Mouse (Mus musculus): Measurements from ENCODE around the gene Maff. TPM values are rescaled to one million over a fixed set of nuclear protein-coding genes. Genes with fewer than 3 reads are reported as not detected.

The Maff gene
- polyA plus RNA-seq, 1 experiment from 2014 or later = 3.9 TPM

DNA sequence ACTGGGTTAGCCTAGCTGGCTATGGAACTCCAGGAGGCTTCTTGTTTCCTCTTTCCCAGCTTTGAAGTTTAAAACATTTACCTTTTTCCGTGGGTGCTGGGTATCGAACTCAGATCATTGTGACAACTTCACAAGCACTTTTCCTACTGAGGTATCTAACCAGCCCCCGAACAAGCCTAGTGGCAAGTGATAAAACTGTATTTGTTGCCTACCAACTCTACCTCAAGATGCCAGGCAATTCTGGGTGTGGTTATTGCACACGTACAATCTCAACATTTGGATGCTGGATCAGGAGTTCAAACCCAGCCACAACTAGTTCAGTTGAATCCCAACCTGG is 17.5 kb upstream of the Maff start:
- H3K9ac ChIP-seq (ENCODE audit: low read length) = no peak overlapping the region
- H3K27ac ChIP-seq (ENCODE audit: low read length) = no peak overlapping the region
- no peaks in the 10 kb centered on the region for H3K36me3 ChIP-seq (ENCODE audit: control insufficient read depth, insufficient read depth)
- no peaks in the 10 kb centered on the region for H3K27me3 ChIP-seq (ENCODE audit: control insufficient read depth, insufficient read depth, low read length)
- WGBS = 91% methylated on average over 4 of the region's 4 CpGs
- ATAC-seq (replicated peaks; ENCODE audit: extremely low read depth, insufficient read depth, low FRiP score) = no peak
- H3K4me1 ChIP-seq (ENCODE audit: control insufficient read depth, insufficient read depth, low read length) = peaks cover 17% of the 10 kb centered on the region
- H3K4me3 ChIP-seq (ENCODE audit: low read length) = no peak overlapping the region
- H3K4me2 ChIP-seq (ENCODE audit: low read depth, low read length) = peak overlapping the region; percentile 92; the same call in 1 of the 2 replicates
- no peaks in the 10 kb centered on the region for H3K9me3 ChIP-seq (replicated peaks; ENCODE audit: control insufficient read depth, low read length)

DNA sequence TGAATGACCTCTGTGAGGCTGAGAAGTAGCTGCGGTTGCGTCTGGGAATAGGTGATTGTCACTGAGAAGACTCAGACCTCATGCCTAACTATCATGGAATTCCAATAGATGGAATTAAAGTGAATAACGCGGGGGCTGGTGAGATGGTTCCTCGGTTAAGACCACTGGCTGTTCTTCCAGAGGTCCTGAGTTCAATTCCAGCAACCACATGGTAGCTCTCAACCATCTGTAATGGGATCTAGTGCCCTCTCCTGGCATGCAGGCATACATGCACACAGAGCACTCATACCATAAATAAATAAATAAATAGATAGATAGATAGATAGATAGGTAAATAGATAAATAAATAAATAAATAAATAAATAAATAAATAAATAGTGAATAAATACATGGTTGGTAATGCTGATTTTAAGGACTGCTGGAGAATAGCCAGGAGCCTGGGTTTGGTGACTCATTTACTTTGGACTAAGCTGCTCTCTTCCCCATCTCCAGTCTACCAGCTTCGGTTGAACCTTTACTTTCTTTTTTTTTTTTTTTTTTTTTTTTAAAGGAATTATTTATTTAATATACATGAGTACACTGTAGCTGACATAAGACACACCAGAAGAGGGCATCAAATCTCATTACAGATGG is 17.0 kb upstream of the Maff start:
- Histone ChIP-seq H3K4me2 (ENCODE audit: low read depth, low read length) (no peak overlapping the region), H3K4me1 (ENCODE audit: control insufficient read depth, insufficient read depth, low read length) (peaks cover 11% of the 10 kb centered on the region), H3K36me3 (ENCODE audit: control insufficient read depth, insufficient read depth) (no peaks in the 10 kb centered on the region), H3K4me3 (ENCODE audit: low read length) (no peak overlapping the region), H3K27me3 (ENCODE audit: control insufficient read depth, insufficient read depth, low read length) (no peaks in the 10 kb centered on the region), H3K27ac (ENCODE audit: low read length) (no peak overlapping the region), H3K9ac (ENCODE audit: low read length) (no peak overlapping the region), H3K9me3 (replicated peaks; ENCODE audit: control insufficient read depth, low read length) (no peaks in the 10 kb centered on the region)
- 90% methylated on average over 6 of the region's 6 CpGs for WGBS
- no peak for ATAC-seq (replicated peaks; ENCODE audit: extremely low read depth, insufficient read depth, low FRiP score)

DNA sequence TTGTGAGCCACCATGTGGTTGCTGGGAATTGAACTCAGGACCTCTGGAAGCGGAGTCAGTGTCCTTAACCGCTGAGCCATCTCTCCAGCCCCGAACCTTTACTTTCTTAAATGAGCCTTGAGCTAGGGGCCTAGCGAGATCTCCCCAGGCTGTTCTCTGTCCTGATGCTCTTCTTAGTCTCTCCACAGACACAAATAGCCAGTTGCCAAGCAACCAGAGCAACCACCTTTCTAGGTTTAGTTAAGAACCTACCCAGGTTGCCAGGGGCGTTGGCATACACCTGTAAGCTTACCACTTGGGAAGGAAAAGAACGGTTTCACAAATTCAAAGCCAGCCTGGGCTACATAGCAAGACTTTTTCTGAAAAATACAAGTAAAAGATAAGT is 16.4 kb upstream of the Maff start:
- no peaks in the 10 kb centered on the region for H3K27me3 ChIP-seq (ENCODE audit: control insufficient read depth, insufficient read depth, low read length)
- peaks cover 11% of the 10 kb centered on the region for H3K4me1 ChIP-seq (ENCODE audit: control insufficient read depth, insufficient read depth, low read length)
- no peak overlapping the region for H3K9ac ChIP-seq (ENCODE audit: low read length)
- H3K4me3 ChIP-seq (ENCODE audit: low read length) = no peak overlapping the region
- H3K27ac ChIP-seq (ENCODE audit: low read length) = no peak overlapping the region
- H3K4me2 ChIP-seq (ENCODE audit: low read depth, low read length) = no peak overlapping the region
- no peaks in the 10 kb centered on the region for H3K9me3 ChIP-seq (replicated peaks; ENCODE audit: control insufficient read depth, low read length)
- no peaks in the 10 kb centered on the region for H3K36me3 ChIP-seq (ENCODE audit: control insufficient read depth, insufficient read depth)
- no peak for ATAC-seq (replicated peaks; ENCODE audit: extremely low read depth, insufficient read depth, low FRiP score)
- 81% methylated on average over 6 of the region's 6 CpGs for WGBS

DNA sequence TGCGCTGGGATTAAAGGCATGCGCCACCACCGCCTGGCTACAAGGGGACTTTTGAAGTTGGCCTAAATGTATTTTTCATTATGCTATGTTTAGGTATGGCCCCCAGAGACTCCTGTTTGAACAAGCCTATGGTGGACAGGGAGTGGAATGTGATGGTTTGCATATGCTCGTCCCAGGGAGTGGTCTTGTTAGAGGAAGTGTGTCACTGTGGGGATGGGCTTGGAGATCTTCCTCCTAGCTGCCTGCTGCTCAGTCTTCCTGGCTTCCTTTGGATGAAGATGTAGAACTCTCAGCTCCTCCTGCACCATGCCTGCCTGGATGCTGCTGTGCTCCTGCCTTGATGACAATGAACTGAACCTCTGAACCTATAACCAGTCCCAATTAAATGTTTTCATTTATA is 15.9 kb upstream of the Maff start:
- WGBS = 62% methylated on average over 4 of the region's 4 CpGs
- ATAC-seq (replicated peaks; ENCODE audit: extremely low read depth, insufficient read depth, low FRiP score) = no peak

DNA sequence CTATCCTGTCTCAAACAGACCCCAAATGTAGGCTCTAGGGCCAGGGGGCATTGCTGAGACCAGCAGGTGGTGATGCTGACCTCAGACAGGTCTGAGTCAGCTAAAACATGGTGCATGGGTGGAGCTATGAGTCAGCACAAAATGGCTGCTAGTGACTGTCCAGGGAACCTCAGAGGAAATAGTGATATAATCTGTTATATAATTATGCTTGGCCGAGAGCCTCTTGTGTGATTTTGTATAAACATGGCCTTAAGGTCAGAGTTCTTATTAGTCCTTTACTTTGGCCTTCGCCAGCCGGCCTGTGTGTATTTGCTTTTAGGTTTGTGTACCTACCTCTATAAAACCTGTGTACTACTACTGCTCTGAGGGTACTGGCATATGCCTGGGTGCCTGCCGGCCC is 13.0 kb upstream of the Maff start:
- WGBS = 59% methylated on average over 4 of the region's 4 CpGs
- no peak overlapping the region for H3K4me2 ChIP-seq (ENCODE audit: low read depth, low read length)
- no peak overlapping the region for H3K27ac ChIP-seq (ENCODE audit: low read length)
- H3K9me3 ChIP-seq (replicated peaks; ENCODE audit: control insufficient read depth, low read length) = no peaks in the 10 kb centered on the region
- no peak overlapping the region for H3K4me3 ChIP-seq (ENCODE audit: low read length)
- H3K9ac ChIP-seq (ENCODE audit: low read length) = no peak overlapping the region
- no peaks in the 10 kb centered on the region for H3K36me3 ChIP-seq (ENCODE audit: control insufficient read depth, insufficient read depth)
- H3K27me3 ChIP-seq (ENCODE audit: control insufficient read depth, insufficient read depth, low read length) = no peaks in the 10 kb centered on the region
- H3K4me1 ChIP-seq (ENCODE audit: control insufficient read depth, insufficient read depth, low read length) = no peaks in the 10 kb centered on the region; the same call in 1 of the 2 replicates
- no peak for ATAC-seq (replicated peaks; ENCODE audit: extremely low read depth, insufficient read depth, low FRiP score)

More for the DNA sequence above, 15.9 kb upstream of the Maff start:
- Histone ChIP-seq H3K4me2 (ENCODE audit: low read depth, low read length) (no peak overlapping the region), H3K27me3 (ENCODE audit: control insufficient read depth, insufficient read depth, low read length) (no peaks in the 10 kb centered on the region), H3K27ac (ENCODE audit: low read length) (no peak overlapping the region), H3K4me1 (ENCODE audit: control insufficient read depth, insufficient read depth, low read length) (peaks cover 11% of the 10 kb centered on the region), H3K9me3 (replicated peaks; ENCODE audit: control insufficient read depth, low read length) (no peaks in the 10 kb centered on the region), H3K4me3 (ENCODE audit: low read length) (no peak overlapping the region), H3K36me3 (ENCODE audit: control insufficient read depth, insufficient read depth) (no peaks in the 10 kb centered on the region), H3K9ac (ENCODE audit: low read length) (no peak overlapping the region)

DNA sequence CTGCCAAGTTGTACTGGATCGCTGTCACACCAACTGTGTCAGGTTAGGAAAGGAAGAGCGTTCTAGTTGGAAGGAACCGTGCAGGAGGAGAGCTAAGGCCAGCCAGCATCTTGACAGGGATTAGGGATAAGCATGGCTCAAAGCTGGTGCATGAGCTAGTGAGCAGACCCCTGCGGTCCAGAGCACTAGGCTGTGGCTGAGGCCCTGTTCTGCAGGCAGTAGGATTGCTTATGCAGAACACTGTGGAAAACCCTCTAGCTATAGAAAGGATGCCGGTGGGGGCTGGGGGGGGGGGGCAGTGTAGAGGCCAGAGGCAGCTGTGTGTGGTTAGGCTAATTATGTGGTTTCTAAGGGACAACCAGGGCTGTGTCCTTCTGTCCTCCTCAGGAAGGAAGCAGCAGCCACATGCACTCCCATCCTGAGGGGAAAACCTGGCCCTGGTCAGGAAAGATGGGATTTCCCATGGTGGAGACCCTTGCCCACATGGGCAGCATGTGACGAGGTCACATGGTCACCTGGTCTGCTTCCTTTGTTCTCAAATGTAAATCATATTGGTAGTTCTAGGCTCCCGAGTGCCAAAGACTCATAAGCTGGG is 11.3 kb upstream of the Maff start:
- Histone ChIP-seq H3K36me3 (ENCODE audit: control insufficient read depth, insufficient read depth) (no peaks in the 10 kb centered on the region), H3K27me3 (ENCODE audit: control insufficient read depth, insufficient read depth, low read length) (no peaks in the 10 kb centered on the region), H3K4me2 (ENCODE audit: low read depth, low read length) (no peak overlapping the region), H3K4me1 (ENCODE audit: control insufficient read depth, insufficient read depth, low read length) (no peaks in the 10 kb centered on the region; the same call in 1 of the 2 replicates), H3K4me3 (ENCODE audit: low read length) (no peak overlapping the region), H3K9ac (ENCODE audit: low read length) (no peak overlapping the region), H3K27ac (ENCODE audit: low read length) (no peak overlapping the region), H3K9me3 (replicated peaks; ENCODE audit: control insufficient read depth, low read length) (no peaks in the 10 kb centered on the region)
- no peak for ATAC-seq (replicated peaks; ENCODE audit: extremely low read depth, insufficient read depth, low FRiP score)
- 52% methylated on average over 7 of the region's 7 CpGs for WGBS

DNA sequence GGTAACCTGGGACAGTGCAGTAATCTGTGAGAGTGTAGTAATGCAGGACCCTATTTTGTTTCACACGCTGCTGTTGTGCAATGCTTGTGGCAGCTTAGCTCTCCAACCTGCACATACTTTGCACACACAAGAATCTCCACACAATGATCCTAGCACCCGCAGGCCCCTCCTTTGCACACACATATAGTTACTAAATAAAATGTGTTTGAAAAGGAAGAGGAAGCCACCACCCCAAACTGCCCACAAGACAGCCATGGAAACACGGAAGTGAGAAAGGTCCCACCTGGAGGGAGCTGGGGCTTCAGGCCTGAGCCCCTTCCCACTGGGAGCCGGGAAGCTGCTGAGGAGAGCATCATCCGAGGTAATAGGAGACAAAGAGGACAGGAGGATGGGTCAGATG is 7.4 kb upstream of the Maff start:
- no peak for ATAC-seq (replicated peaks; ENCODE audit: extremely low read depth, insufficient read depth, low FRiP score)
- Histone ChIP-seq H3K9ac (ENCODE audit: low read length) (no peak overlapping the region), H3K4me1 (ENCODE audit: control insufficient read depth, insufficient read depth, low read length) (no peaks in the 10 kb centered on the region; the same call in 1 of the 2 replicates), H3K27ac (ENCODE audit: low read length) (no peak overlapping the region), H3K27me3 (ENCODE audit: control insufficient read depth, insufficient read depth, low read length) (no peaks in the 10 kb centered on the region), H3K9me3 (replicated peaks; ENCODE audit: control insufficient read depth, low read length) (no peaks in the 10 kb centered on the region), H3K36me3 (ENCODE audit: control insufficient read depth, insufficient read depth) (no peaks in the 10 kb centered on the region), H3K4me3 (ENCODE audit: low read length) (no peak overlapping the region), H3K4me2 (ENCODE audit: low read depth, low read length) (no peak overlapping the region)
- WGBS = 66% methylated on average over 5 of the region's 5 CpGs

DNA sequence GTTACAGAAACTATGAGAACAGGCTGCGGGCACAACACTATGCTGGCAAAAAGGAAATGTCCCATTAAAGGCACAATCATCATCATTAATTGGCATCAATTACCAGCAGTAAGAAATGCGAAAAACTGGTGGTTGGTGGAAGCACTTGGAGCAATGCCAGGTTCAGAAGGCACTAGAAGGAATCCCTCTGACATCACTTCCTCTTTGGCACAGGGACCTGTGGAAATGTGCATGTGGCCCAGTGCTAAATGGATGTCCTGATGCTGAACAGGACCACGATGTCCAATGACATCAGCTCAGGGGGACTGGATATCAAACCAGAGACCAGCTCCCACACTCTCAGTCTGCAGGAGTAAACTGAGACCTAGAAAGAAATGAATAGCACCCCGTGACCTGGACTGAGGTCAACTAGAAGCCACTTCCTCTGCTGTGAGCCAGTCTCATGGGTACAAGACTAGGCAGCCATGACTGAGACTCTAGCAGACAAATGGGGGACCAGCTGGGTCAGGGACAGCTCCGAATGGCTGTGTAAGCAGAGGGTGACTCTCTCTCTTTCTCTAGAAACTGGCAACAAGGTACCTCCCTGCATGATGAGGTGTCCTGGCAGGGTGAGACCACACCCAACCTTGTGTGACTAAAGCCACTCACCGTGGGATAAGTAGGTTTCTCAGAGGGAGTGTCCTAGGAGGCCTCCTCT is 3.6 kb upstream of the Maff start:
- Histone ChIP-seq H3K4me3 (ENCODE audit: low read length) (no peak overlapping the region), H3K36me3 (ENCODE audit: control insufficient read depth, insufficient read depth) (no peaks in the 10 kb centered on the region), H3K4me1 (ENCODE audit: control insufficient read depth, insufficient read depth, low read length) (no peaks in the 10 kb centered on the region), H3K27ac (ENCODE audit: low read length) (no peak overlapping the region), H3K27me3 (ENCODE audit: control insufficient read depth, insufficient read depth, low read length) (no peaks in the 10 kb centered on the region), H3K4me2 (ENCODE audit: low read depth, low read length) (no peak overlapping the region), H3K9ac (ENCODE audit: low read length) (no peak overlapping the region), H3K9me3 (replicated peaks; ENCODE audit: control insufficient read depth, low read length) (no peaks in the 10 kb centered on the region)
- ATAC-seq (replicated peaks; ENCODE audit: extremely low read depth, insufficient read depth, low FRiP score) = no peak
- WGBS = 63% methylated on average over 6 of the region's 6 CpGs

DNA sequence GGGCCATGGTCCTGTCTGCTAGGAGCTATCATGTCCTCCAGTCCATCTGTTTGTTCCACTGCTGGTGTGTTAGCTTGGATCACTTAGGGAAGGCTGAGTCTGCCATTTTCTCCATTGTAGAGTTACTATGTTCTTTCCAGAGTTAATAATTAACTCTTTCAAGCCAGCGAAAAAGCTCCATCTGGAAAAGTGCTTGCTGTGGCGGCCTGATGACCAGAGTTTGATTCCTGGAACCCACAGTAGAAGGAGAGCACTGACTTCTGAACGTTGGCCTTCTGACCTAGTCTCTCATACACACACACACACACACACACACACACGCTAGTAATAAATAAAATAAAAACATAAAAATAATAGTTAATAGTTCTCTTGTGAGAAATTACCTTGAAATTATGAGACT is 1.8 kb upstream of the Maff start:
- WGBS = 77% methylated on average over 4 of the region's 4 CpGs
- peaks cover 12% of the 10 kb centered on the region for H3K4me1 ChIP-seq (ENCODE audit: control insufficient read depth, insufficient read depth, low read length)
- no peak overlapping the region for H3K9ac ChIP-seq (ENCODE audit: low read length)
- H3K36me3 ChIP-seq (ENCODE audit: control insufficient read depth, insufficient read depth) = no peaks in the 10 kb centered on the region
- no peak overlapping the region for H3K27ac ChIP-seq (ENCODE audit: low read length)
- no peaks in the 10 kb centered on the region for H3K27me3 ChIP-seq (ENCODE audit: control insufficient read depth, insufficient read depth, low read length)
- no peak overlapping the region for H3K4me2 ChIP-seq (ENCODE audit: low read depth, low read length)
- H3K4me3 ChIP-seq (ENCODE audit: low read length) = no peak overlapping the region
- ATAC-seq (replicated peaks; ENCODE audit: extremely low read depth, insufficient read depth, low FRiP score) = no peak
- no peaks in the 10 kb centered on the region for H3K9me3 ChIP-seq (replicated peaks; ENCODE audit: control insufficient read depth, low read length)

Measured in heart, embryonic 16.5 days (tissue).